Mouse (Mus musculus) cerebellum, adult 2 months (tissue): ENCODE results near the gene 9130019O22Rik. TPM values are rescaled to one million over a fixed set of nuclear protein-coding genes. Genes with fewer than 3 reads are reported as not detected.

Source experiments
- DNase-seq, 2 experiments: peaks; one replicate each; pipeline ENCODE4 v3.0.0; 2021
- H3K27ac ChIP-seq: fragments of 200-500 bp; 2 replicates; pipeline ENCODE4 v1.5.1; 2012; ENCODE audit warnings: low read length, control low read depth, inconsistent platforms; ENCODE audit not compliant: insufficient read depth
- H3K27me3 ChIP-seq: fragments of 200-500 bp; 2 replicates; pipeline ENCODE4 v1.6.1; 2012; ENCODE audit warnings: inconsistent platforms, mild to moderate bottlenecking, low read length, moderate library complexity; ENCODE audit not compliant: control insufficient read depth, insufficient read depth
- H3K4me1 ChIP-seq: fragments of 200-500 bp; 2 replicates; pipeline ENCODE4 v1.6.1; 2011; ENCODE audit warnings: low read length; ENCODE audit not compliant: control insufficient read depth, insufficient read depth
- H3K4me3 ChIP-seq: fragments of 200-500 bp; replicated peaks from 2 replicates; pipeline ENCODE3; 2011; ENCODE audit warnings: mild to moderate bottlenecking, low read depth, low read length, control low read depth; ENCODE audit not compliant: insufficient read depth
- CTCF ChIP-seq: fragments of 200-500 bp; IDR thresholded peaks from 2 replicates; pipeline ENCODE4 v1.5.1; 2011; ENCODE audit warnings: low read depth, mild to moderate bottlenecking, control low read depth, low read length, moderate library complexity, borderline replicate concordance; ENCODE audit not compliant: insufficient read depth
- POLR2A ChIP-seq: fragments of 200-500 bp; IDR thresholded peaks from 2 replicates; pipeline ENCODE4 v1.6.1; 2011; ENCODE audit warnings: low read length, control low read depth, borderline replicate concordance; ENCODE audit not compliant: insufficient read depth
- WGBS: fragments of 180-500 bp; shearing (Covaris S2); methylation state at CpG from one replicate; pipeline ENCODE4 v1.1.7; 2018; 5-methylcytosine and 5-hydroxymethylcytosine counted together
- polyA plus RNA-seq: library from polyadenylated mRNA; depleted of rRNA; stranded (reverse); fragments of >200 nt; gene quantifications from 2 replicates; pipeline ENCODE4 v1.2.3, GENCODE M21; 2012

The 9130019O22Rik gene
- polyA plus RNA-seq, 1 experiment: 3.9 TPM

GRCm38 (mm10) chr7:127355796-127356195, 31.2 kb downstream of the 9130019O22Rik start:
- H3K27me3 ChIP-seq: no peaks in the 10 kb centered on the region
- TF ChIP-seq POLR2A (no peak), CTCF (no peak)
- no peak overlapping the region for H3K27ac ChIP-seq
- DNase-seq: no peak
- H3K4me1 ChIP-seq: no peaks in the 10 kb centered on the region
- no peak overlapping the region for H3K4me3 ChIP-seq
- 67% methylated on average over 3 of the region's 3 CpGs for WGBS

- 83% methylated on average over 5 of the region's 5 CpGs for WGBS
- no peak for TF ChIP-seq POLR2A
- no peak for TF ChIP-seq CTCF
- Histone ChIP-seq H3K27me3 (no peaks in the 10 kb centered on the region), H3K4me3 (no peak overlapping the region), H3K4me1 (no peaks in the 10 kb centered on the region), H3K27ac (no peak overlapping the region)
- no peak for DNase-seq
Measured at GRCm38 (mm10) chr7:127351230-127352004, 35.5 kb downstream of the 9130019O22Rik start.

- Histone ChIP-seq H3K4me3 (no peak overlapping the region), H3K27ac (no peak overlapping the region), H3K4me1 (peaks cover 3% of the 10 kb centered on the region), H3K27me3 (no peaks in the 10 kb centered on the region)
- TF ChIP-seq POLR2A (no peak), CTCF (no peak)
- peak; percentile 27 to 37 for DNase-seq
- 14% methylated on average over 8 of the region's 8 CpGs for WGBS
Measured at GRCm38 (mm10) chr7:127346676-127347075, 40.3 kb downstream of the 9130019O22Rik start.

- DNase-seq: peak; percentile 93 to 98
- Histone ChIP-seq H3K4me3 (peak within 1 kb of the TSS; percentile 96), H3K27me3 (no peaks in the 10 kb centered on the region), H3K27ac (peak within 1 kb of the TSS; percentile 100), H3K4me1 (peaks cover 3% of the 10 kb centered on the region)
- WGBS: under 1% methylated on average over 72 of the region's 76 CpGs
- TF ChIP-seq CTCF (no peak), POLR2A (peak; percentile 83; the same call in 1 of the 2 replicates)
Measured at GRCm38 (mm10) chr7:127345512-127346325, 41.2 kb downstream of the 9130019O22Rik start, which contains the start of gene Zfp768. Zfp768 (minus strand) TSS chr7:127345589.

- Histone ChIP-seq H3K27ac (peak overlapping the region; percentile 90), H3K4me3 (peak overlapping the region; percentile 96), H3K27me3 (no peaks in the 10 kb centered on the region), H3K4me1 (peaks cover 3% of the 10 kb centered on the region)
- WGBS: 2% methylated on average over 40 of the region's 42 CpGs
- no peak for DNase-seq
- TF ChIP-seq POLR2A (0 out of 2 replicates have a peak, but pooled peaks have one; percentile 33), CTCF (no peak)
Measured at GRCm38 (mm10) chr7:127345092-127345491, 41.9 kb downstream of the 9130019O22Rik start.

- TF ChIP-seq POLR2A (no peak), CTCF (no peak)
- WGBS: 68% methylated on average over 8 of the region's 8 CpGs
- H3K27me3 ChIP-seq: no peaks in the 10 kb centered on the region
- no peak overlapping the region for H3K27ac ChIP-seq
- H3K4me3 ChIP-seq: peak overlapping the region; percentile 96
- DNase-seq: peak; percentile 17 to 26
- peaks cover 3% of the 10 kb centered on the region for H3K4me1 ChIP-seq
Measured at GRCm38 (mm10) chr7:127344371-127344770, 42.6 kb downstream of the 9130019O22Rik start.

- 89% methylated on average over 38 of the region's 38 CpGs for WGBS
- Histone ChIP-seq H3K27me3 (no peaks in the 10 kb centered on the region), H3K4me1 (peaks cover 3% of the 10 kb centered on the region), H3K4me3 (no peak overlapping the region), H3K27ac (no peak overlapping the region)
- TF ChIP-seq POLR2A (no peak), CTCF (no peak)
- DNase-seq: peak; percentile 20 to 21
Measured at GRCm38 (mm10) chr7:127343351-127344019, 43.5 kb downstream of the 9130019O22Rik start.
